Mouse (Mus musculus) kidney, postnatal 0 days (tissue): ENCODE measurements around the gene Ppp1r1b. TPM values are rescaled to one million over a fixed set of nuclear protein-coding genes. Genes with fewer than 3 reads are reported as not detected.

Source experiments
- ATAC-seq: fragments of 200-750 bp; cut with Nextera tagmentation; replicated peaks from 2 replicates; pipeline ENCODE4 v1.8.0; 2017; ENCODE audit warnings: low read depth, moderate number of reproducible peaks, moderate TSS enrichment, moderate library complexity; ENCODE audit not compliant: low FRiP score
- DNase-seq: peaks from one replicate; pipeline ENCODE4 v3.0.0-alpha.2; 2016; ENCODE audit warnings: low spot score
- H3K27ac ChIP-seq: fragments of 300-500 bp; sonication (generic); 2 replicates; pipeline ENCODE4 v1.5.1; 2014; ENCODE audit warnings: mild to moderate bottlenecking
- H3K27me3 ChIP-seq: fragments of 300-500 bp; sonication (generic); 2 replicates; pipeline ENCODE4 v1.6.1; 2014; ENCODE audit warnings: low read length, mixed read lengths; ENCODE audit not compliant: insufficient read depth
- H3K36me3 ChIP-seq: fragments of 300-500 bp; sonication (generic); 2 replicates; pipeline ENCODE4 v1.6.1; 2014; ENCODE audit warnings: low read length, mixed read lengths; ENCODE audit not compliant: insufficient read depth
- H3K4me1 ChIP-seq: fragments of 300-500 bp; sonication (generic); replicated peaks from 2 replicates; pipeline ENCODE4 v1.6.1; 2014; ENCODE audit warnings: antibody characterized with exemption, low read length, mixed read lengths; ENCODE audit not compliant: insufficient read depth
- H3K4me2 ChIP-seq: fragments of 300-500 bp; sonication (generic); 2 replicates; pipeline ENCODE4 v1.6.1; 2014; ENCODE audit warnings: mild to moderate bottlenecking, low read length, moderate library complexity, mixed read lengths
- H3K4me3 ChIP-seq: fragments of 300-500 bp; sonication (generic); replicated peaks from 2 replicates; pipeline ENCODE4 v1.5.1; 2014; ENCODE audit warnings: low read depth, low read length
- H3K9ac ChIP-seq: fragments of 300-500 bp; sonication (generic); 2 replicates; pipeline ENCODE4 v1.6.1; 2014; ENCODE audit warnings: low read depth, low read length
- H3K9me3 ChIP-seq: fragments of 300-500 bp; sonication (generic); replicated peaks from 2 replicates; pipeline ENCODE4 v1.6.1; 2016; ENCODE audit warnings: low read length, inconsistent platforms, mixed read lengths
- CTCF ChIP-seq: IDR thresholded peaks from 2 replicates; pipeline ENCODE4 v1.5.1; 2016; ENCODE audit warnings: antibody characterized with exemption, low read depth, mild to moderate bottlenecking, moderate library complexity
- WGBS: fragments of 180-500 bp; shearing (Covaris S2); extraction: QIAGEN DNeasy Blood & Tissue Kit; methylation state at CpG from one replicate; pipeline ENCODE4 v1.1.7; 2014; 5-methylcytosine and 5-hydroxymethylcytosine counted together
- polyA plus RNA-seq: library from polyadenylated mRNA; unstranded; fragments of >200 nt; fragmentation: Nextera tagmentation; extraction: Ambion mirVana; gene quantifications from 2 replicates; pipeline ENCODE4 v1.2.1, GENCODE M21; 2015

Ppp1r1b gene
- polyA plus RNA-seq, 1 experiment from 2014 or later = 12.1 TPM

- no peaks in the 10 kb centered on the region for H3K36me3 ChIP-seq
- peaks cover 94% of the 10 kb centered on the region for H3K27me3 ChIP-seq
- H3K9me3 ChIP-seq = no peaks in the 10 kb centered on the region
- H3K4me1 ChIP-seq = peaks cover 14% of the 10 kb centered on the region
- no peak overlapping the region for H3K9ac ChIP-seq
- WGBS = 2% methylated on average over 28 of the region's 35 CpGs
- peak overlapping the region; percentile 28 for H3K4me3 ChIP-seq
- no peak overlapping the region for H3K27ac ChIP-seq
- H3K4me2 ChIP-seq = peak overlapping the region; percentile 39
- ATAC-seq (no peak), DNase-seq (no peak)
- no peak for TF ChIP-seq CTCF
These were observed 20.2 kb upstream of the Ppp1r1b start for GRCm38 (mm10) chr11:98328031-98328370.

GRCm38 (mm10) chr11:98328371-98329069, 19.7 kb upstream of the Ppp1r1b start:
- no peak for DNase-seq
- peaks cover 14% of the 10 kb centered on the region for H3K4me1 ChIP-seq
- H3K27ac ChIP-seq = no peak overlapping the region
- no peak for TF ChIP-seq CTCF
- H3K9me3 ChIP-seq = no peaks in the 10 kb centered on the region
- no peak overlapping the region for H3K9ac ChIP-seq
- 1% methylated on average over 56 of the region's 56 CpGs for WGBS
- peak overlapping the region; percentile 39 for H3K4me2 ChIP-seq
- H3K36me3 ChIP-seq = no peaks in the 10 kb centered on the region
- peaks cover 94% of the 10 kb centered on the region for H3K27me3 ChIP-seq
- peak overlapping the region; percentile 28 for H3K4me3 ChIP-seq
- ATAC-seq = no peak

- WGBS = 3% methylated on average over 37 of the region's 38 CpGs
These were observed 18.9 kb upstream of the Ppp1r1b start, which contains the start of gene Neurod2 for GRCm38 (mm10) chr11:98329081-98329959. Neurod2 (minus strand) TSS chr11:98329648.

GRCm38 (mm10) chr11:98329960-98330744, 18.1 kb upstream of the Ppp1r1b start:
- DNase-seq = no peak
- no peak overlapping the region for H3K4me3 ChIP-seq
- no peak for TF ChIP-seq CTCF
- no peak overlapping the region for H3K9ac ChIP-seq
- H3K36me3 ChIP-seq = no peaks in the 10 kb centered on the region
- 31% methylated on average over 9 of the region's 9 CpGs for WGBS
- peaks cover 14% of the 10 kb centered on the region for H3K4me1 ChIP-seq
- peaks cover 93% of the 10 kb centered on the region for H3K27me3 ChIP-seq
- no peaks in the 10 kb centered on the region for H3K9me3 ChIP-seq
- no peak overlapping the region for H3K4me2 ChIP-seq
- no peak overlapping the region for H3K27ac ChIP-seq
- no peak for ATAC-seq

More at GRCm38 (mm10) chr11:98329081-98329959, 18.9 kb upstream of the Ppp1r1b start, which contains the start of gene Neurod2:
- TF ChIP-seq CTCF = no peak
- Histone ChIP-seq H3K9me3 (no peaks in the 10 kb centered on the region), H3K9ac (no peak within 1 kb of the TSS), H3K4me3 (peak within 1 kb of the TSS; percentile 28), H3K27me3 (peaks cover 93% of the 10 kb centered on the region), H3K4me2 (peak within 1 kb of the TSS; percentile 39), H3K36me3 (no peaks in the 10 kb centered on the region), H3K4me1 (peaks cover 14% of the 10 kb centered on the region), H3K27ac (no peak within 1 kb of the TSS)
- no peak for ATAC-seq
- no peak for DNase-seq

GRCm38 (mm10) chr11:98330745-98331204, 17.4 kb upstream of the Ppp1r1b start:
- Histone ChIP-seq H3K9me3 (no peaks in the 10 kb centered on the region), H3K27me3 (peaks cover 93% of the 10 kb centered on the region), H3K9ac (no peak overlapping the region), H3K4me2 (no peak overlapping the region), H3K4me3 (no peak overlapping the region), H3K4me1 (peaks cover 14% of the 10 kb centered on the region), H3K36me3 (no peaks in the 10 kb centered on the region), H3K27ac (no peak overlapping the region)
- WGBS = 47% methylated on average over 2 of the region's 2 CpGs
- ATAC-seq (no peak), DNase-seq (no peak)
- TF ChIP-seq CTCF = no peak

GRCm38 (mm10) chr11:98331401-98331800, 16.8 kb upstream of the Ppp1r1b start:
- no peak overlapping the region for H3K4me2 ChIP-seq
- WGBS = 40% methylated on average over 1 of the region's 1 CpGs
- ATAC-seq (no peak), DNase-seq (no peak)
- no peaks in the 10 kb centered on the region for H3K36me3 ChIP-seq
- H3K27me3 ChIP-seq = peaks cover 91% of the 10 kb centered on the region
- TF ChIP-seq CTCF = no peak
- H3K27ac ChIP-seq = no peak overlapping the region
- no peak overlapping the region for H3K4me3 ChIP-seq
- peaks cover 14% of the 10 kb centered on the region for H3K4me1 ChIP-seq
- no peak overlapping the region for H3K9ac ChIP-seq
- no peaks in the 10 kb centered on the region for H3K9me3 ChIP-seq
